In genomic region chr12:12264151-12264550, GRCm38 (mm10) we compare ENCODE assay signal across 8 mouse cellular contexts. TPM values are rescaled to one million over a fixed set of nuclear protein-coding genes. Genes with fewer than 3 reads are reported as not detected.
DNase-seq lines count a peak whose midpoint lies in the region; ATAC-seq and TF ChIP-seq lines count a peak whose summit lies in the region.

No protein-coding gene starts in this region.

- H3K4me3 ChIP-seq in liver, adult 2 months (ENCODE audit: insufficient read depth, low read depth, low read length) = peak overlapping the region; percentile 14; the same call in 1 of the 2 replicates
- no peak overlapping the region for H3K4me3 ChIP-seq in liver, embryonic 12.5 days
- H3K4me3 ChIP-seq in heart, embryonic 16.5 days (ENCODE audit: low read length) = peak overlapping the region; percentile 83
- H3K4me3 ChIP-seq in lung, embryonic 14.5 days (ENCODE audit: low read depth, low read length) = 0 out of 2 replicates have a peak overlapping the region, but pooled peaks have one; percentile 63
- no peak overlapping the region for H3K4me3 ChIP-seq in stomach, embryonic 14.5 days (ENCODE audit: low read depth, low read length)

- no peaks in the 10 kb centered on the region for H3K9me3 ChIP-seq in liver, embryonic 12.5 days (replicated peaks)
- no peaks in the 10 kb centered on the region for H3K9me3 ChIP-seq in heart, embryonic 16.5 days (replicated peaks; ENCODE audit: control insufficient read depth, low read length)
- H3K9me3 ChIP-seq in lung, embryonic 14.5 days (ENCODE audit: low read depth, low read length) = no peaks in the 10 kb centered on the region
- no peaks in the 10 kb centered on the region for H3K9me3 ChIP-seq in stomach, embryonic 14.5 days (ENCODE audit: control insufficient read depth, low read depth, low read length)

- TF ChIP-seq CTCF in liver, adult 2 months (IDR thresholded peaks at IDR 0.05; ENCODE audit: low read depth, low read length) = no peak
- no peak for TF ChIP-seq CTCF in lung, embryonic 14.5 days (IDR thresholded peaks at IDR 0.05; ENCODE audit: low read depth)

- DNase-seq in liver, adult 2 months (ENCODE audit: extremely low read depth, low read depth, low spot score) = peak; percentile 46
- peak; percentile 46 for DNase-seq in lung, embryonic 14.5 days
- DNase-seq in testis, postnatal 10 days (ENCODE audit: low spot score) = no peak
- DNase-seq in left cerebral cortex, postnatal 25 days (ENCODE audit: low spot score in 2 of 2) = no peak
- no peak for DNase-seq in layer of hippocampus, postnatal 25 days (ENCODE audit: extremely low spot score in 1 of 2, low spot score in 1 of 2)

- no peak for TF ChIP-seq POLR2A in liver, adult 2 months (IDR thresholded peaks at IDR 0.05; ENCODE audit: extremely low read depth, insufficient read depth, low read length)

- WGBS in liver, adult 2 months = 61% methylated on average over 5 of the region's 5 CpGs
- 32% methylated on average over 5 of the region's 5 CpGs for WGBS in liver, embryonic 12.5 days (ENCODE audit: insufficient replicate concordance)
- WGBS in heart, embryonic 16.5 days = 49% methylated on average over 5 of the region's 5 CpGs
- 72% methylated on average over 5 of the region's 5 CpGs for WGBS in lung, embryonic 14.5 days
- 65% methylated on average over 5 of the region's 5 CpGs for WGBS in stomach, embryonic 14.5 days

- no peak overlapping the region; the same call in 1 of the 2 replicates for H3K9ac ChIP-seq in liver, adult 2 months (ENCODE audit: low read depth, low read length)
- no peak overlapping the region for H3K9ac ChIP-seq in liver, embryonic 12.5 days
- H3K9ac ChIP-seq in heart, embryonic 16.5 days (ENCODE audit: low read length) = peak overlapping the region; percentile 54
- H3K9ac ChIP-seq in lung, embryonic 14.5 days = no peak overlapping the region
- H3K9ac ChIP-seq in stomach, embryonic 14.5 days (replicated peaks; ENCODE audit: low read depth, low read length) = no peak overlapping the region

- H3K4me2 ChIP-seq in liver, embryonic 12.5 days = no peak overlapping the region
- peak overlapping the region; percentile 93 for H3K4me2 ChIP-seq in heart, embryonic 16.5 days (ENCODE audit: low read depth, low read length)
- H3K4me2 ChIP-seq in lung, embryonic 14.5 days = peak overlapping the region; percentile 96
- H3K4me2 ChIP-seq in stomach, embryonic 14.5 days (replicated peaks; ENCODE audit: low read depth, low read length) = peak overlapping the region; percentile 87; the same call in 1 of the 2 replicates

- H3K36me3 ChIP-seq in liver, adult 2 months (ENCODE audit: control insufficient read depth, insufficient read depth, low read length) = no peaks in the 10 kb centered on the region
- no peaks in the 10 kb centered on the region for H3K36me3 ChIP-seq in liver, embryonic 12.5 days
- H3K36me3 ChIP-seq in heart, embryonic 16.5 days (ENCODE audit: control insufficient read depth, insufficient read depth) = no peaks in the 10 kb centered on the region
- no peaks in the 10 kb centered on the region for H3K36me3 ChIP-seq in lung, embryonic 14.5 days (ENCODE audit: insufficient read depth)
- H3K36me3 ChIP-seq in stomach, embryonic 14.5 days (ENCODE audit: control insufficient read depth, insufficient read depth, low read length) = no peaks in the 10 kb centered on the region

- H3K27ac ChIP-seq in liver, adult 2 months (replicated peaks; ENCODE audit: insufficient read depth, low read depth, low read length) = peak overlapping the region; percentile 45
- H3K27ac ChIP-seq in liver, embryonic 12.5 days = no peak overlapping the region
- no peak overlapping the region for H3K27ac ChIP-seq in heart, embryonic 16.5 days (ENCODE audit: low read length)
- H3K27ac ChIP-seq in lung, embryonic 14.5 days (ENCODE audit: low read depth) = no peak overlapping the region
- no peak overlapping the region for H3K27ac ChIP-seq in stomach, embryonic 14.5 days (ENCODE audit: low read length)

- no peaks in the 10 kb centered on the region for H3K27me3 ChIP-seq in liver, adult 2 months (ENCODE audit: control insufficient read depth, insufficient read depth, low read length)
- peaks cover 32% of the 10 kb centered on the region for H3K27me3 ChIP-seq in liver, embryonic 12.5 days (replicated peaks)
- H3K27me3 ChIP-seq in heart, embryonic 16.5 days (ENCODE audit: control insufficient read depth, insufficient read depth, low read length) = no peaks in the 10 kb centered on the region
- H3K27me3 ChIP-seq in lung, embryonic 14.5 days (ENCODE audit: insufficient read depth, low read length) = no peaks in the 10 kb centered on the region
- no peaks in the 10 kb centered on the region for H3K27me3 ChIP-seq in stomach, embryonic 14.5 days (ENCODE audit: control insufficient read depth, insufficient read depth, low read length)

- no peak for ATAC-seq in liver, embryonic 12.5 days
- no peak for ATAC-seq in heart, embryonic 16.5 days (replicated peaks; ENCODE audit: extremely low read depth, insufficient read depth, low FRiP score)
- no peak for ATAC-seq in lung, embryonic 14.5 days (ENCODE audit: insufficient read depth)
- no peak for ATAC-seq in stomach, embryonic 14.5 days (ENCODE audit: insufficient number of reproducible peaks, insufficient read depth, low FRiP score, low read depth)

- intact Hi-C loops in left cerebral cortex, postnatal 25 days (cut with DNase I) = loop anchor here (5.0 kb wide), 2 partner anchors 38 to 67 kb away; no protein-coding TSS in a partner anchor

- H3K4me1 ChIP-seq in liver, adult 2 months (ENCODE audit: control insufficient read depth, insufficient read depth, low read length) = 0 out of 2 replicates have a peak, but pooled peaks cover 2% of the 10 kb centered on the region
- peaks cover 10% of the 10 kb centered on the region; the same call in 1 of the 2 replicates for H3K4me1 ChIP-seq in liver, embryonic 12.5 days
- H3K4me1 ChIP-seq in heart, embryonic 16.5 days (ENCODE audit: control insufficient read depth, insufficient read depth, low read length) = peaks cover 51% of the 10 kb centered on the region
- H3K4me1 ChIP-seq in lung, embryonic 14.5 days (ENCODE audit: insufficient read depth) = peaks cover 11% of the 10 kb centered on the region; the same call in 1 of the 2 replicates
- H3K4me1 ChIP-seq in stomach, embryonic 14.5 days (ENCODE audit: control insufficient read depth, insufficient read depth, low read length) = peaks cover 17% of the 10 kb centered on the region; the same call in 1 of the 2 replicates

- no peaks in the 10 kb centered on the region for H3K79me2 ChIP-seq in liver, adult 2 months (ENCODE audit: control insufficient read depth, insufficient read depth, low read length)

RNA-seq across cellular contexts. Expression of gene Fam49a, which starts 2.2 kb away (rescaled TPM):
- total RNA-seq in liver, adult 2 months (2014; rRNA removed) = 2.0 and 3.3 TPM in 2 replicates
- 0.65 and 1.7 TPM in 2 replicates for polyA plus RNA-seq in liver, adult 2 months (2012; rRNA removed)
- 3.8 and 4.1 TPM in 2 replicates for polyA plus RNA-seq in liver, embryonic 12.5 days (2016; fragmentation: Nextera tagmentation; extraction: Ambion mirVana)
- polyA plus RNA-seq in heart, embryonic 16.5 days (2015; fragmentation: Nextera tagmentation; extraction: Ambion mirVana) = 22.3 and 22.4 TPM in 2 replicates
- polyA plus RNA-seq in lung, embryonic 14.5 days (2014; fragmentation: Nextera tagmentation; extraction: Ambion mirVana) = 14.9 and 17.9 TPM in 2 replicates
- 16.4 and 19.9 TPM in 2 replicates for polyA plus RNA-seq in stomach, embryonic 14.5 days (2014; fragmentation: Nextera tagmentation; extraction: Ambion mirVana)
- total RNA-seq in left cerebral cortex, postnatal 25 days (2021) = 100 to 1,000 TPM; 206 to 223 TPM
- 100 to 1,000 TPM; 185 to 192 TPM for total RNA-seq in layer of hippocampus, postnatal 25 days (2021)

Comparison
In these comparisons a context has a peak if more than half of its experiments do, and no peak if none do; other contexts are left out.
1. H3K4me3 ChIP-seq: peak in liver, adult 2 months (single experiment), heart, embryonic 16.5 days (single experiment) and lung, embryonic 14.5 days (single experiment); none in liver, embryonic 12.5 days (single experiment) and stomach, embryonic 14.5 days (single experiment).
2. DNase-seq: peak in liver, adult 2 months (single experiment) and lung, embryonic 14.5 days (single experiment); none in testis, postnatal 10 days (single experiment), left cerebral cortex, postnatal 25 days (0 of 2) and layer of hippocampus, postnatal 25 days (0 of 2).